Mouse (Mus musculus) liver, embryonic 11.5 days (tissue): Measurements from ENCODE around the gene Apoa2. TPM values are rescaled to one million over a fixed set of nuclear protein-coding genes. Genes with fewer than 3 reads are reported as not detected.
A peak's percentile ranks its signal among the peaks of the same experiment; 100 is the strongest.
"Not testable (repeated sequence)": the region's sequence is repeated elsewhere in the genome, so short reads cannot be mapped to it uniquely, and the experiment has no call there.

Experiments used
- ATAC-seq: fragments of 200-750 bp; cut with Nextera tagmentation; replicated peaks from 2 replicates; pipeline ENCODE4 v1.8.0; 2017; ENCODE audit warnings: moderate number of reproducible peaks, mild to moderate bottlenecking, moderate TSS enrichment, moderate library complexity; ENCODE audit not compliant: low FRiP score
- DNase-seq: peaks from one replicate; pipeline ENCODE4 v3.0.0-alpha.2; 2017; ENCODE audit warnings: low spot score
- H3K27ac ChIP-seq: fragments of 300-500 bp; sonication (generic); 2 replicates; pipeline ENCODE4 v1.5.1; 2014; ENCODE audit warnings: mild to moderate bottlenecking, low read depth, low read length, control low read depth
- H3K27me3 ChIP-seq: fragments of 300-500 bp; sonication (generic); replicated peaks from 2 replicates; pipeline ENCODE4 v1.6.1; 2014; ENCODE audit warnings: low read length, mixed read lengths; ENCODE audit not compliant: control insufficient read depth, insufficient read depth
- H3K36me3 ChIP-seq: fragments of 300-500 bp; sonication (generic); 2 replicates; pipeline ENCODE4 v1.6.1; 2014; ENCODE audit warnings: mild to moderate bottlenecking, low read length, moderate library complexity, mixed read lengths; ENCODE audit not compliant: control insufficient read depth, insufficient read depth
- H3K4me1 ChIP-seq: fragments of 300-500 bp; sonication (generic); replicated peaks from 2 replicates; pipeline ENCODE4 v1.6.1; 2014; ENCODE audit warnings: low read length, mixed read lengths; ENCODE audit not compliant: control insufficient read depth, insufficient read depth
- H3K4me2 ChIP-seq: fragments of 300-500 bp; sonication (generic); 2 replicates; pipeline ENCODE4 v1.6.1; 2014; ENCODE audit warnings: mild to moderate bottlenecking, control low read depth, moderate library complexity
- H3K4me3 ChIP-seq: fragments of 300-500 bp; sonication (generic); 2 replicates; pipeline ENCODE4 v1.5.1; 2014; ENCODE audit warnings: low read depth, low read length, control low read depth
- H3K9ac ChIP-seq: fragments of 300-500 bp; sonication (generic); 2 replicates; pipeline ENCODE4 v1.6.1; 2014; ENCODE audit warnings: low read depth, low read length, control low read depth
- H3K9me3 ChIP-seq: fragments of 300-500 bp; sonication (generic); 2 replicates; pipeline ENCODE4 v1.6.1; 2016; ENCODE audit warnings: low read length, inconsistent platforms, mixed read lengths; ENCODE audit not compliant: control insufficient read depth
- WGBS: fragments of 180-500 bp; shearing (Covaris S2); extraction: QIAGEN DNeasy Blood & Tissue Kit; methylation state at CpG from one replicate; pipeline ENCODE4 v1.1.7; 2014; 5-methylcytosine and 5-hydroxymethylcytosine counted together
- polyA plus RNA-seq: library from polyadenylated mRNA; unstranded; fragments of >200 nt; fragmentation: Nextera tagmentation; extraction: Ambion mirVana; gene quantifications from 2 replicates; pipeline ENCODE4 v1.2.1, GENCODE M21; 2014

The Apoa2 gene
- polyA plus RNA-seq, 1 experiment from 2014 or later, result 2,339 TPM

- 72% methylated on average over 14 of the region's 14 CpGs for WGBS
- H3K27me3 ChIP-seq, result no peaks in the 10 kb centered on the region
- H3K9ac ChIP-seq, result no peak overlapping the region
- H3K4me3 ChIP-seq, result no peak overlapping the region
- H3K27ac ChIP-seq, result no peak overlapping the region
- DNase-seq, result no peak
- H3K4me2 ChIP-seq, result no peak overlapping the region
- no peaks in the 10 kb centered on the region for H3K9me3 ChIP-seq
- H3K36me3 ChIP-seq, result peaks cover 68% of the 10 kb centered on the region
- H3K4me1 ChIP-seq, result peaks cover 13% of the 10 kb centered on the region
- peak; percentile 69 for ATAC-seq
Observed at GRCm38 (mm10) chr1:171238463-171238862, 13.6 kb downstream of the Apoa2 start.

- Histone ChIP-seq H3K36me3 (peaks cover 63% of the 10 kb centered on the region), H3K4me1 (no peaks in the 10 kb centered on the region; the same call in 1 of the 2 replicates), H3K9ac (no peak overlapping the region), H3K9me3 (no peaks in the 10 kb centered on the region), H3K27ac (no peak overlapping the region), H3K4me2 (no peak overlapping the region), H3K4me3 (no peak overlapping the region), H3K27me3 (no peaks in the 10 kb centered on the region)
- DNase-seq (no peak), ATAC-seq (no peak)
- WGBS, result 84% methylated on average over 15 of the region's 15 CpGs
Observed at GRCm38 (mm10) chr1:171239992-171240744, 15.3 kb downstream of the Apoa2 start.

- ATAC-seq, result no peak
- no peak for DNase-seq
- Histone ChIP-seq H3K9ac (no peak overlapping the region), H3K27ac (no peak overlapping the region), H3K9me3 (no peaks in the 10 kb centered on the region), H3K36me3 (peaks cover 61% of the 10 kb centered on the region), H3K27me3 (no peaks in the 10 kb centered on the region), H3K4me1 (peaks cover 7% of the 10 kb centered on the region), H3K4me2 (no peak overlapping the region), H3K4me3 (no peak overlapping the region)
- WGBS, result 92% methylated on average over 10 of the region's 10 CpGs
Observed at GRCm38 (mm10) chr1:171240911-171241310, 16.1 kb downstream of the Apoa2 start.

GRCm38 (mm10) chr1:171241952-171242351 lies 17.1 kb downstream of the Apoa2 start:
- H3K4me2 ChIP-seq, H3K9me3 ChIP-seq, H3K4me3 ChIP-seq, DNase-seq, H3K9ac ChIP-seq, ATAC-seq, H3K27ac ChIP-seq, H3K27me3 ChIP-seq: not testable (repeated sequence)
- 90% methylated on average over 12 of the region's 12 CpGs for WGBS
- Histone ChIP-seq H3K4me1 (peaks cover 11% of the 10 kb centered on the region), H3K36me3 (peaks cover 53% of the 10 kb centered on the region)

- Histone ChIP-seq H3K4me1 (peaks cover 23% of the 10 kb centered on the region), H3K27ac (no peak overlapping the region), H3K4me3 (no peak overlapping the region), H3K4me2 (peak overlapping the region; percentile 75), H3K36me3 (peaks cover 26% of the 10 kb centered on the region), H3K27me3 (no peaks in the 10 kb centered on the region), H3K9ac (0 out of 2 replicates have a peak overlapping the region, but pooled peaks have one; percentile 92), H3K9me3 (no peaks in the 10 kb centered on the region)
- 90% methylated on average over 8 of the region's 8 CpGs for WGBS
- DNase-seq (no peak), ATAC-seq (no peak)
Observed at GRCm38 (mm10) chr1:171245353-171245752, 20.5 kb downstream of the Apoa2 start.

- H3K4me3 ChIP-seq, result peak overlapping the region; percentile 86
- peak overlapping the region; percentile 92 for H3K4me2 ChIP-seq
- no peaks in the 10 kb centered on the region for H3K9me3 ChIP-seq
- H3K4me1 ChIP-seq, result peaks cover 34% of the 10 kb centered on the region
- DNase-seq (peak; percentile 99), ATAC-seq (peak; percentile 93)
- peak overlapping the region; percentile 78 for H3K27ac ChIP-seq
- H3K9ac ChIP-seq, result peak overlapping the region; percentile 92
- peaks cover 8% of the 10 kb centered on the region for H3K27me3 ChIP-seq
- under 1% methylated on average over 41 of the region's 41 CpGs for WGBS
- H3K36me3 ChIP-seq, result peaks cover 16% of the 10 kb centered on the region; the same call in 1 of the 2 replicates
Observed at GRCm38 (mm10) chr1:171246709-171247452, 22.0 kb downstream of the Apoa2 start.

- Histone ChIP-seq H3K27me3 (peaks cover 8% of the 10 kb centered on the region), H3K4me1 (peaks cover 34% of the 10 kb centered on the region), H3K9ac (peak overlapping the region; percentile 92), H3K27ac (peak overlapping the region; percentile 78), H3K4me2 (peak overlapping the region; percentile 92), H3K4me3 (peak overlapping the region; percentile 86), H3K9me3 (no peaks in the 10 kb centered on the region), H3K36me3 (peaks cover 13% of the 10 kb centered on the region; the same call in 1 of the 2 replicates)
- WGBS, result 5% methylated on average over 13 of the region's 13 CpGs
- no peak for DNase-seq
- peak; percentile 29 for ATAC-seq
Observed at GRCm38 (mm10) chr1:171247453-171247841, 22.6 kb downstream of the Apoa2 start.

GRCm38 (mm10) chr1:171247916-171248315 lies 23.1 kb downstream of the Apoa2 start:
- Histone ChIP-seq H3K9ac (peak overlapping the region; percentile 92; the same call in 1 of the 2 replicates), H3K36me3 (peaks cover 8% of the 10 kb centered on the region; the same call in 1 of the 2 replicates), H3K4me3 (peak overlapping the region; percentile 86), H3K27ac (peak overlapping the region; percentile 78), H3K27me3 (peaks cover 12% of the 10 kb centered on the region), H3K9me3 (no peaks in the 10 kb centered on the region), H3K4me1 (peaks cover 34% of the 10 kb centered on the region), H3K4me2 (peak overlapping the region; percentile 92)
- 17% methylated on average over 4 of the region's 4 CpGs for WGBS
- ATAC-seq, result no peak
- no peak for DNase-seq
